Mouse (Mus musculus): ENCODE measurements at regions not wholly inside any gene's neighbourhood (a gene's known extent, or its start where the extent isn't known, plus 50 kb on each side); places are given as distances from the start of the nearest gene placed in this dataset.

GRCm38 (mm10) chr3:38742155-38742554, 144.6 kb upstream of the Fat4 start:
- no peaks in the 10 kb centered on the region for H3K36me3 ChIP-seq (replicated peaks; ENCODE audit: control insufficient read depth, insufficient read depth, low read depth)
- H3K9me3 ChIP-seq (ENCODE audit: control insufficient read depth, low read length), result no peaks in the 10 kb centered on the region
- H3K27ac ChIP-seq, result no peak overlapping the region
- DNase-seq (ENCODE audit: low read depth in 3 of 3, low spot score in 3 of 3) (no peak), ATAC-seq (ENCODE audit: insufficient read depth) (no peak)
- no peaks in the 10 kb centered on the region for H3K4me1 ChIP-seq (replicated peaks; ENCODE audit: control insufficient read depth in 2 of 2, insufficient read depth in 2 of 2, low read length in 1 of 2)
- no peak overlapping the region for H3K4me2 ChIP-seq (ENCODE audit: low read depth)
- H3K9ac ChIP-seq (replicated peaks), result no peak overlapping the region
- TF ChIP-seq CTCF (IDR thresholded peaks at IDR 0.05; ENCODE audit: low read depth) (no peak), EP300 (IDR thresholded peaks at IDR 0.05; ENCODE audit: low read depth) (no peak)
- no peaks in the 10 kb centered on the region for H3K27me3 ChIP-seq (ENCODE audit: control insufficient read depth, insufficient read depth, low read length)
- H3K4me3 ChIP-seq (ENCODE audit: insufficient read depth in 1 of 2, low read depth in 2 of 2, low read length in 2 of 2), result no peak overlapping the region
- 57% methylated on average over 4 of the region's 4 CpGs for WGBS (ENCODE audit: insufficient replicate concordance)

- Histone ChIP-seq H3K36me3 (replicated peaks; ENCODE audit: control insufficient read depth, insufficient read depth, low read depth) (no peaks in the 10 kb centered on the region), H3K9me3 (ENCODE audit: control insufficient read depth, low read length) (no peaks in the 10 kb centered on the region), H3K27me3 (ENCODE audit: control insufficient read depth, insufficient read depth, low read length) (no peaks in the 10 kb centered on the region), H3K4me2 (ENCODE audit: low read depth) (no peak overlapping the region), H3K4me3 (ENCODE audit: insufficient read depth in 1 of 2, low read depth in 2 of 2, low read length in 2 of 2) (no peak overlapping the region), H3K9ac (replicated peaks) (no peak overlapping the region), H3K4me1 (replicated peaks; ENCODE audit: control insufficient read depth in 2 of 2, insufficient read depth in 2 of 2, low read length in 1 of 2) (no peaks in the 10 kb centered on the region), H3K27ac (no peak overlapping the region)
- TF ChIP-seq EP300 (IDR thresholded peaks at IDR 0.05; ENCODE audit: low read depth) (no peak), CTCF (IDR thresholded peaks at IDR 0.05; ENCODE audit: low read depth) (no peak)
- DNase-seq (ENCODE audit: low read depth in 3 of 3, low spot score in 3 of 3) (no peak), ATAC-seq (ENCODE audit: insufficient read depth) (no peak)
- WGBS (ENCODE audit: insufficient replicate concordance), result 9% methylated on average over 1 of the region's 1 CpGs
Measured at GRCm38 (mm10) chr3:38722606-38723005, 164.1 kb upstream of the Fat4 start.

- TF ChIP-seq CTCF (IDR thresholded peaks at IDR 0.05; ENCODE audit: low read depth) (no peak), EP300 (IDR thresholded peaks at IDR 0.05; ENCODE audit: low read depth) (no peak)
- H3K27me3 ChIP-seq (ENCODE audit: control insufficient read depth, insufficient read depth, low read length), result no peaks in the 10 kb centered on the region
- H3K36me3 ChIP-seq (replicated peaks; ENCODE audit: control insufficient read depth, insufficient read depth, low read depth), result no peaks in the 10 kb centered on the region
- ATAC-seq (ENCODE audit: insufficient read depth), result no peak
- no peak overlapping the region for H3K9ac ChIP-seq (replicated peaks)
- no peaks in the 10 kb centered on the region for H3K4me1 ChIP-seq (replicated peaks; ENCODE audit: control insufficient read depth in 2 of 2, insufficient read depth in 2 of 2, low read length in 1 of 2)
- 44% methylated on average over 9 of the region's 9 CpGs for WGBS (ENCODE audit: insufficient replicate concordance)
- no peaks in the 10 kb centered on the region for H3K9me3 ChIP-seq (ENCODE audit: control insufficient read depth, low read length)
- no peak overlapping the region for H3K27ac ChIP-seq
- H3K4me3 ChIP-seq (ENCODE audit: insufficient read depth in 1 of 2, low read depth in 2 of 2, low read length in 2 of 2), result no peak overlapping the region
- no peak overlapping the region for H3K4me2 ChIP-seq (ENCODE audit: low read depth)
- no peak for DNase-seq (ENCODE audit: low read depth in 3 of 3, low spot score in 3 of 3)
Measured at GRCm38 (mm10) chr3:38712078-38712873, 174.5 kb upstream of the Fat4 start.

DNA sequence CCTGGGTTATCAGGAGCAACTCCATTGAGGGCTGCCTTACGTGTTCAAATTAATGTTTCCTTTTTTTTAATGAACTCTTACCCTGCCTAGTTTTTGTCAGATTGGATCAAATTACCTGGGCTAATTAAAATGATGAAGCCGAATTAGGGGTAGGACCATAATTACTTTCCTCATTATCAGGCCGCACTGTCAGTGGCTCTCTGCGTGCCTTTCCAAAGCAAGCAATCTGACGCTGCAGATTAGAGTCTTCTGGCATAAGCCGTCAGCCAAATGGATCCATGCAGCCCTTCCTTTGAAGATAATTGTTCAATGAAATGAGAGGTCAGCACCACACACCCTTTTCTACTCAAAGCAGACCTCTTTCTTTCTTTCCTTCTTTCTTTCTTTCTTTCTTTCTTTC, 175.5 kb upstream of the Fat4 start:
- Histone ChIP-seq H3K36me3 (replicated peaks; ENCODE audit: control insufficient read depth, insufficient read depth, low read depth) (no peaks in the 10 kb centered on the region), H3K9me3 (ENCODE audit: control insufficient read depth, low read length) (no peaks in the 10 kb centered on the region), H3K4me1 (replicated peaks; ENCODE audit: control insufficient read depth in 2 of 2, insufficient read depth in 2 of 2, low read length in 1 of 2) (no peaks in the 10 kb centered on the region), H3K27me3 (ENCODE audit: control insufficient read depth, insufficient read depth, low read length) (no peaks in the 10 kb centered on the region), H3K4me2 (ENCODE audit: low read depth) (no peak overlapping the region), H3K27ac (no peak overlapping the region), H3K4me3 (ENCODE audit: insufficient read depth in 1 of 2, low read depth in 2 of 2, low read length in 2 of 2) (no peak overlapping the region), H3K9ac (replicated peaks) (no peak overlapping the region)
- TF ChIP-seq CTCF (IDR thresholded peaks at IDR 0.05; ENCODE audit: low read depth) (no peak), EP300 (IDR thresholded peaks at IDR 0.05; ENCODE audit: low read depth) (no peak)
- WGBS (ENCODE audit: insufficient replicate concordance), result 53% methylated on average over 6 of the region's 6 CpGs
- DNase-seq (ENCODE audit: low read depth in 3 of 3, low spot score in 3 of 3) (no peak), ATAC-seq (ENCODE audit: insufficient read depth) (no peak)

- no peaks in the 10 kb centered on the region for H3K36me3 ChIP-seq (replicated peaks; ENCODE audit: control insufficient read depth, insufficient read depth, low read depth)
- DNase-seq (ENCODE audit: low read depth in 3 of 3, low spot score in 3 of 3) (no peak), ATAC-seq (ENCODE audit: insufficient read depth) (no peak)
- H3K4me3 ChIP-seq (ENCODE audit: insufficient read depth in 1 of 2, low read depth in 2 of 2, low read length in 2 of 2), result no peak overlapping the region
- no peak overlapping the region for H3K9ac ChIP-seq (replicated peaks)
- H3K27me3 ChIP-seq (ENCODE audit: control insufficient read depth, insufficient read depth, low read length), result no peaks in the 10 kb centered on the region
- no peak overlapping the region for H3K4me2 ChIP-seq (ENCODE audit: low read depth)
- TF ChIP-seq CTCF (IDR thresholded peaks at IDR 0.05; ENCODE audit: low read depth), result no peak
- TF ChIP-seq EP300 (IDR thresholded peaks at IDR 0.05; ENCODE audit: low read depth), result no peak
- WGBS (ENCODE audit: insufficient replicate concordance), result 45% methylated on average over 3 of the region's 3 CpGs
- no peaks in the 10 kb centered on the region for H3K9me3 ChIP-seq (ENCODE audit: control insufficient read depth, low read length)
- no peak overlapping the region for H3K27ac ChIP-seq
- no peaks in the 10 kb centered on the region for H3K4me1 ChIP-seq (replicated peaks; ENCODE audit: control insufficient read depth in 2 of 2, insufficient read depth in 2 of 2, low read length in 1 of 2)
Measured at GRCm38 (mm10) chr3:38707891-38708290, 178.8 kb upstream of the Fat4 start.

Data from liver, embryonic 14.5 days (tissue).